Mouse (Mus musculus) CH12F3 (cell line): Measurements from ENCODE around the gene Ell3.

Experiments used
- in situ Hi-C: fragments of 300-500 bp; cut with MboI; formaldehyde crosslinking; loops from 2 replicates; pipeline ENCODE4 v1.14.3; 2020; ENCODE audit warnings: low sequenced_read_pairs

Ell3 gene

GRCm38 (mm10) chr2:121448136-121448535, 4.1 kb upstream of the Ell3 start:
- in situ Hi-C loops, result no loop called here

GRCm38 (mm10) chr2:121447006-121447405, 2.9 kb upstream of the Ell3 start:
- in situ Hi-C loops, result no loop called here

GRCm38 (mm10) chr2:121446506-121446905, 2.4 kb upstream of the Ell3 start:
- in situ Hi-C loops, result no loop called here

- in situ Hi-C loops, result no loop called here
Observed at GRCm38 (mm10) chr2:121445117-121445516, 1.0 kb upstream of the Ell3 start.

GRCm38 (mm10) chr2:121443068-121443349, 1.1 kb downstream of the Ell3 start:
- in situ Hi-C loops, result no loop called here

GRCm38 (mm10) chr2:121442259-121443067, 1.6 kb downstream of the Ell3 start:
- in situ Hi-C loops, result no loop called here

- in situ Hi-C loops, result no loop called here
Observed at GRCm38 (mm10) chr2:121441800-121442199, 2.3 kb downstream of the Ell3 start.

GRCm38 (mm10) chr2:121440834-121441605, 3.1 kb downstream of the Ell3 start:
- in situ Hi-C loops, result no loop called here

GRCm38 (mm10) chr2:121439746-121440145, 4.3 kb downstream of the Ell3 start:
- in situ Hi-C loops, result no loop called here

- in situ Hi-C loops, result no loop called here
Observed at GRCm38 (mm10) chr2:121434854-121435253, 9.2 kb downstream of the Ell3 start.

- in situ Hi-C loops, result no loop called here
Observed at GRCm38 (mm10) chr2:121425890-121426289, 18.2 kb downstream of the Ell3 start.

- in situ Hi-C loops, result no loop called here
Observed at GRCm38 (mm10) chr2:121423166-121423565, 20.9 kb downstream of the Ell3 start.

- in situ Hi-C loops, result no loop called here
Observed at GRCm38 (mm10) chr2:121418476-121418875, 25.6 kb downstream of the Ell3 start.

- in situ Hi-C loops, result no loop called here
Observed at GRCm38 (mm10) chr2:121416356-121416755, 27.7 kb downstream of the Ell3 start.

GRCm38 (mm10) chr2:121415591-121415990, 28.5 kb downstream of the Ell3 start:
- in situ Hi-C loops, result no loop called here

GRCm38 (mm10) chr2:121415103-121415502, 29.0 kb downstream of the Ell3 start:
- in situ Hi-C loops, result no loop called here

- in situ Hi-C loops, result no loop called here
Observed at GRCm38 (mm10) chr2:121414139-121414685, 29.9 kb downstream of the Ell3 start.

GRCm38 (mm10) chr2:121413387-121414042, 30.6 kb downstream of the Ell3 start, which contains the start of the genes Pdia3 and Catsper2:
TSS of gene Pdia3 (plus strand) at chr2:121413775.
TSS of gene Catsper2 (minus strand) at chr2:121413792.
- in situ Hi-C loops, result no loop called here

GRCm38 (mm10) chr2:121412843-121413386, 31.2 kb downstream of the Ell3 start:
- in situ Hi-C loops, result no loop called here

GRCm38 (mm10) chr2:121408160-121408559, 35.9 kb downstream of the Ell3 start:
- in situ Hi-C loops, result no loop called here

- in situ Hi-C loops, result no loop called here
Observed at GRCm38 (mm10) chr2:121403296-121403695, 40.8 kb downstream of the Ell3 start.
